Mouse (Mus musculus) forebrain, embryonic 11.5 days (tissue): ENCODE data around the gene Anxa6. TPM values are rescaled to one million over a fixed set of nuclear protein-coding genes. Genes with fewer than 3 reads are reported as not detected.

Experiments used
- ATAC-seq: fragments of 200-750 bp; cut with Nextera tagmentation; replicated peaks from 2 replicates; pipeline ENCODE4 v1.8.0; 2017; ENCODE audit warnings: moderate TSS enrichment; ENCODE audit not compliant: low FRiP score
- DNase-seq: peaks from one replicate; pipeline ENCODE4 v3.0.0-alpha.2; 2017; ENCODE audit warnings: low spot score
- H3K27ac ChIP-seq: fragments of 300-500 bp; sonication (generic); 2 replicates; pipeline ENCODE4 v1.5.1; 2014; ENCODE audit warnings: low read depth, low read length
- H3K27me3 ChIP-seq: fragments of 300-500 bp; sonication (generic); 2 replicates; pipeline ENCODE4 v1.6.1; 2014; ENCODE audit warnings: mild to moderate bottlenecking, low read length, mixed read lengths; ENCODE audit not compliant: control insufficient read depth, insufficient read depth
- H3K36me3 ChIP-seq: fragments of 300-500 bp; sonication (generic); 2 replicates; pipeline ENCODE4 v1.6.1; 2014; ENCODE audit warnings: mild to moderate bottlenecking, low read length, moderate library complexity, mixed read lengths; ENCODE audit not compliant: control insufficient read depth, insufficient read depth
- H3K4me1 ChIP-seq: fragments of 300-500 bp; sonication (generic); replicated peaks from 2 replicates; pipeline ENCODE4 v1.6.1; 2014; ENCODE audit warnings: low read length, mixed read lengths; ENCODE audit not compliant: control insufficient read depth, insufficient read depth
- H3K4me2 ChIP-seq: fragments of 300-500 bp; sonication (generic); 2 replicates; pipeline ENCODE4 v1.6.1; 2014; ENCODE audit warnings: low read depth, mild to moderate bottlenecking, low read length, moderate library complexity, mixed read lengths; ENCODE audit not compliant: severe bottlenecking
- H3K4me3 ChIP-seq: fragments of 300-500 bp; sonication (generic); 2 replicates; pipeline ENCODE4 v1.5.1; 2014; ENCODE audit warnings: low read depth, low read length
- H3K9ac ChIP-seq: fragments of 300-500 bp; sonication (generic); 2 replicates; pipeline ENCODE4 v1.6.1; 2014; ENCODE audit warnings: low read length
- H3K9me3 ChIP-seq: fragments of 300-500 bp; sonication (generic); 2 replicates; pipeline ENCODE4 v1.6.1; 2016; ENCODE audit warnings: low read length, mixed read lengths; ENCODE audit not compliant: control insufficient read depth
- WGBS: fragments of 180-500 bp; shearing (Covaris S2); extraction: QIAGEN DNeasy Blood & Tissue Kit; methylation state at CpG from one replicate; pipeline ENCODE4 v1.1.7; 2014; 5-methylcytosine and 5-hydroxymethylcytosine counted together
- polyA plus RNA-seq: library from polyadenylated mRNA; unstranded; fragments of >200 nt; fragmentation: Nextera tagmentation; extraction: Ambion mirVana; gene quantifications from 2 replicates; pipeline ENCODE4 v1.2.1, GENCODE M21; 2014

Gene Anxa6
- 59.6 and 66.7 TPM in 2 replicates for polyA plus RNA-seq

DNA sequence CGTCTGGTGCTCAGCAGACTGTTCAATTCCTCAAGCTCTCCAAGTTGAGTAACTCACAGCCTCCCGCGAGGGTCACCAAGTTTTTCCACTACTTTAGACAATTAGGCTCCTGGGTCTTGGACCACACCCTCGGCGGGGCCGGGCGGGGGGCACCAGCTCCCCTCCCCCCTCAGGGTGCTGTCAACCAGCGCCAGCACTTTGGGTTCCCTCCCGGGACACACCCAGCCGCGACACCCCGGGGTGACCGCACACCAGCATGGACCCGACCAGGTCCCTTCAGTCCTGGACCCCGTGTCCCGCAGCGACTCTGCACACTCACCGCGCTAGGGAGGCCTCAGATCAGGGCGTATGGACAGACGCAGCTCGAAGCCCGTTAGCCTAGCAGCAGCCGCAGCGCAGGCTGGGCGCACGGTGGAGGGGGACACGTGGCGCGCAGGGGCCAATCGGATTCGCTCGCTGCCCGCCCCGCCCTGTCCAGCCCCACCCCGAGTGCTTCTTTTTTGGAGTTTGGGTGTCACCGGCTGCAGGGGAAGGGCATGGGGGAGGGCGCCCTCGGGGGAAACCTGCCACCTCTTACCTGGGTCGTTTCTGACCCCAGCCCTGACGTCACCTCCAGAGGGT lies at the start of gene Anxa6:
Gene Anxa6, minus strand, starts transcription at position 406 of the 621 bp plus-strand sequence.
- H3K4me3 ChIP-seq, result peak within 1 kb of the TSS; percentile 47
- no peak within 1 kb of the TSS for H3K27ac ChIP-seq
- no peaks in the 10 kb centered on the region for H3K36me3 ChIP-seq
- 1% methylated on average over 41 of the region's 41 CpGs for WGBS
- no peaks in the 10 kb centered on the region for H3K9me3 ChIP-seq
- H3K9ac ChIP-seq, result peak within 1 kb of the TSS; percentile 54
- peak within 1 kb of the TSS; percentile 90 for H3K4me2 ChIP-seq
- ATAC-seq (peak; percentile 93), DNase-seq (peak; percentile 83)
- H3K27me3 ChIP-seq, result peaks cover 2% of the 10 kb centered on the region; the same call in 1 of the 2 replicates
- H3K4me1 ChIP-seq, result peaks cover 9% of the 10 kb centered on the region

DNA sequence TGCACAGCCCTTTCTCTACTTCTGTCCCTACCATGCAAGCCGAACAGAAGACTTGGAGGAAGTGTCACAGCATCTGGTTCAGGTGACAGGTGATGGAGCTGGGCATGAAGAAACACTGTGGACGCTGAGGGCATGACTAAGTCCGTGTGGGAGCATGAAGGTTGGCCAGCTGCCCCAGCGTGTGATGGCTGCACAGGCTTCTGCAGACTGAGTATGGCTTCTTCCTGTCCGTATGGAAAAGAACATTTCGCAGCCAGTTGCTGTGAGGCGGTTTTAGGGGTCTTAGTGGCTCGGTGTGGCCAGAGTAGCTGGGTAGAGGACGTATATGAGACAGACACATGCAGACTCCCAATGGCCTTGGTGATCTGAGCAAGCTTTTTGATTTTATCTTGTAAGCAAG lies 48.0 kb upstream of the Anxa6 start:
- ATAC-seq, result no peak

GRCm38 (mm10) chr11:55079180-55079579 lies 45.9 kb upstream of the Anxa6 start:
- 69% methylated on average over 4 of the region's 4 CpGs for WGBS
- no peak overlapping the region for H3K4me2 ChIP-seq
- peaks cover 4% of the 10 kb centered on the region; the same call in 1 of the 2 replicates for H3K27me3 ChIP-seq
- DNase-seq, result no peak
- no peak overlapping the region for H3K27ac ChIP-seq
- H3K36me3 ChIP-seq, result no peaks in the 10 kb centered on the region
- H3K4me3 ChIP-seq, result no peak overlapping the region
- peaks cover 5% of the 10 kb centered on the region; the same call in 1 of the 2 replicates for H3K4me1 ChIP-seq
- ATAC-seq, result no peak
- no peaks in the 10 kb centered on the region for H3K9me3 ChIP-seq
- H3K9ac ChIP-seq, result no peak overlapping the region

More for the DNA sequence above, 48.0 kb upstream of the Anxa6 start:
- H3K4me1 ChIP-seq, result peaks cover 5% of the 10 kb centered on the region; the same call in 1 of the 2 replicates
- H3K9ac ChIP-seq, result no peak overlapping the region
- H3K36me3 ChIP-seq, result no peaks in the 10 kb centered on the region
- no peak overlapping the region for H3K27ac ChIP-seq
- no peak overlapping the region for H3K4me3 ChIP-seq
- H3K27me3 ChIP-seq, result peaks cover 4% of the 10 kb centered on the region; the same call in 1 of the 2 replicates
- no peaks in the 10 kb centered on the region for H3K9me3 ChIP-seq
- no peak overlapping the region for H3K4me2 ChIP-seq
- 91% methylated on average over 9 of the region's 9 CpGs for WGBS
- DNase-seq, result no peak

DNA sequence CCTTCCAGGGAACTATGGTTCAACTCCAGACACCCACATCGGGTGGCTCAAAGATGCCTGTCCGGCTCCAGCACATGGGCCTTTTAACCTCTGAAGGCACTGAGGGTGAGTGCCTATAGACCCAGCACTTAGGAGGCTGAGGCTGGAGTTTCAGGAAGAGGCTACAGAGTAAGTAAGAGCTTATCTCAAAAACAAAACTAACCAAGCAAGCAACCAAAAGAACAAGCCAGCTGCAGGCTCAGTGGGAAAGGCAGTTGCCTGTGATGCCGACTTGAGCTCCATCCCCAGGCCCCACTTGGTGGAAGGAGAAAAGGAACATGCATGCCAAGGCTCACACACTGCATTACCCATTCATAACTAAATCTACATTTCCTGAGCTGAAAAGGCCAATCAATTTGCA lies 45.3 kb upstream of the Anxa6 start:
- Histone ChIP-seq H3K27me3 (peaks cover 4% of the 10 kb centered on the region; the same call in 1 of the 2 replicates), H3K9ac (no peak overlapping the region), H3K27ac (no peak overlapping the region), H3K4me2 (peak overlapping the region; percentile 89; the same call in 1 of the 2 replicates), H3K4me3 (no peak overlapping the region), H3K9me3 (no peaks in the 10 kb centered on the region), H3K4me1 (peaks cover 5% of the 10 kb centered on the region; the same call in 1 of the 2 replicates), H3K36me3 (no peaks in the 10 kb centered on the region)
- WGBS, result 52% methylated on average over 3 of the region's 3 CpGs
- no peak for ATAC-seq
- DNase-seq, result no peak

DNA sequence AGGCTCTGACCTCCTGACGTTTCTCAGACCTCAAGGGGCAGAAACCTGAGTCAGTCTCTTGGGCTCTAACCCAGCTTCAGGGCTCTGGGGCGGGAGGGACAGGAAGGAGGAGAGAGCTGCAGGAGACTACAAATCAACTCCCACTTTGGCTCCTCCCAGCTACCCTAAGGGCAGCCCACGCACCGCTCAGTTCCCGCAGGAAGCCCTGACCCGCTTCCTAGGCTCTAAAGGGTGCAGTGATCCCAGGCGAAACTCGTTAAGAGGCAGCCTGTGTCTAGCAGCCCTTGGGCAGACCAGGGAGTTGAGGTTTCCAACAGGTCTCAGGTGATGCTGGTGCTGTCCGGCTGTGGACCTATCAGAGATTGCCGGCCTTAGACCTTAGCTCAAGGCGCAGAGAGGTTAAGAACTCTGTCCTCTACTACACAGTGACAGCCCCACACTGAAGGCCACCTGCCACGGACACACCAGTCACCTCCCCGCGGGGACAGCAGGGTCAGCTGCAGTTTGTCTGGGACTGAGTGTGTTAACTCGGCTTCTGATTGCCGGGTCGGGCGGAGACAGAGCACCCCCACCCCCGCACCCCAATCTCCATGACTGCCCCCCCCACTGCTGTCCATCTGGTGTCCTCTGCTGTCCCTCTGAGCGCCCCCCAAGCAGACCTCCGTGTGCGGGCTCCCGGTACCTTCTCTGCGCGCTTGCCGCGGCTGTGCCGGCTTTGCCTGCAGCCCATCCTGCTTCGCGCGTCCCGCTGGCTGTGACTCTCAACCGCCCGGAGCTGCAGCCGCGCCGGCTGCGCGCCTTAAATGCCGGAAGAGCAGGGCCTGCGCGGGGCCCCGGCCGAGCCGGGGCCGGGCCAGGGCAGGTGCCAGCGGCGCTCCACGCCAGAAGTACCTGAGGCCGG lies 44.3 kb upstream of the Anxa6 start, which contains the start of gene Ccdc69:
Gene Ccdc69, minus strand, starts transcription at position 801 of the 901 bp plus-strand sequence.
- under 1% methylated on average over 49 of the region's 50 CpGs for WGBS
- H3K9ac ChIP-seq, result peak within 1 kb of the TSS; percentile 60
- peak within 1 kb of the TSS; percentile 39 for H3K4me3 ChIP-seq
- peaks cover 4% of the 10 kb centered on the region; the same call in 1 of the 2 replicates for H3K27me3 ChIP-seq
- ATAC-seq (peak; percentile 63), DNase-seq (peak; percentile 72)
- H3K4me1 ChIP-seq, result peaks cover 5% of the 10 kb centered on the region; the same call in 1 of the 2 replicates
- H3K36me3 ChIP-seq, result no peaks in the 10 kb centered on the region
- no peaks in the 10 kb centered on the region for H3K9me3 ChIP-seq
- H3K4me2 ChIP-seq, result peak within 1 kb of the TSS; percentile 89
- H3K27ac ChIP-seq, result no peak within 1 kb of the TSS

GRCm38 (mm10) chr11:55076234-55076633 lies 43.0 kb upstream of the Anxa6 start:
- H3K4me1 ChIP-seq, result peaks cover 5% of the 10 kb centered on the region; the same call in 1 of the 2 replicates
- H3K4me3 ChIP-seq, result no peak overlapping the region
- ATAC-seq, result no peak
- no peaks in the 10 kb centered on the region for H3K36me3 ChIP-seq
- no peak overlapping the region for H3K4me2 ChIP-seq
- no peak overlapping the region for H3K9ac ChIP-seq
- H3K9me3 ChIP-seq, result no peaks in the 10 kb centered on the region
- DNase-seq, result no peak
- H3K27me3 ChIP-seq, result peaks cover 4% of the 10 kb centered on the region; the same call in 1 of the 2 replicates
- WGBS, result 91% methylated on average over 5 of the region's 5 CpGs
- no peak overlapping the region for H3K27ac ChIP-seq

- 75% methylated on average over 2 of the region's 2 CpGs for WGBS
- H3K9me3 ChIP-seq, result no peaks in the 10 kb centered on the region
- H3K4me3 ChIP-seq, result no peak overlapping the region
- peaks cover 4% of the 10 kb centered on the region; the same call in 1 of the 2 replicates for H3K27me3 ChIP-seq
- DNase-seq, result no peak
- no peak for ATAC-seq
- no peaks in the 10 kb centered on the region for H3K36me3 ChIP-seq
- H3K27ac ChIP-seq, result no peak overlapping the region
- H3K4me1 ChIP-seq, result peaks cover 5% of the 10 kb centered on the region; the same call in 1 of the 2 replicates
- no peak overlapping the region for H3K9ac ChIP-seq
- H3K4me2 ChIP-seq, result no peak overlapping the region
These were observed 42.4 kb upstream of the Anxa6 start for GRCm38 (mm10) chr11:55075602-55076001.

- Histone ChIP-seq H3K4me3 (no peak overlapping the region), H3K4me1 (peaks cover 4% of the 10 kb centered on the region; the same call in 1 of the 2 replicates), H3K27ac (no peak overlapping the region), H3K27me3 (0 out of 2 replicates have a peak, but pooled peaks cover 4% of the 10 kb centered on the region), H3K9me3 (no peaks in the 10 kb centered on the region), H3K36me3 (no peaks in the 10 kb centered on the region), H3K9ac (no peak overlapping the region), H3K4me2 (no peak overlapping the region)
- WGBS, result 85% methylated on average over 10 of the region's 10 CpGs
- ATAC-seq, result no peak
- no peak for DNase-seq
These were observed 39.9 kb upstream of the Anxa6 start for GRCm38 (mm10) chr11:55073191-55073590.
